17 mouse cellular contexts compared by ENCODE assay signal in the genomic region with DNA sequence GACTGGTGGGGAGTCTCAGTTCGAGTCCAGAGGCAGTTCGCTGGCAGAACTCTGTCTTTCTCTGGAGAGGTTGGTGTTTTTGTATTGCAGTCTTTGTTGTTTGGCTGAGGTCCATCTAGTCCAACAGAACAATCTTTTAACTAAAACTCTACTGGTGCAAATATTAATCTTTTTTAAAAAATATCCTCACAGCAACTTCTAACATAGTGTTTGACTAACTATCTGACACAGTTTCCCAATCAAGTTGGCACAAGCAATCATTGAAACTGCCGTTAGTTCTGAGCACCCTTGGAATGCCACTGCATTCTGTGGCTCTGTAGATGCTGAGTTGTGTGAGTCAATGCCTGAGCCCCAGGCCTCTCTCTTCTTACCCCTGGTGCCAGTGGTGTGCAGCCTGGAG.
"Had no signal": no experiment of that assay in that cellular context is flagged by ENCODE, and none has a peak within 500 bp of the region (broad histone marks: within the 10 kb centered on the region; RNA-seq: fewer than 3 reads in every experiment).

No protein-coding gene starts in this region.

- DNase-seq: lung, adult 2 months; lung, postnatal 14 days; lung, postnatal 36 days; right cerebral cortex, postnatal 14 days; thymus, adult 2 months; thymus, postnatal 25 days; thymus, postnatal 4 days had no signal

- H3K4me1 ChIP-seq: megakaryocyte, embryonic 14.5 days; midbrain, embryonic 13.5 days; midbrain, embryonic 15.5 days; neural tube, embryonic 12.5 days had no signal

- H3K9ac ChIP-seq: lung, embryonic 15.5 days; midbrain, embryonic 13.5 days; midbrain, embryonic 15.5 days; neural tube, embryonic 12.5 days; stomach, embryonic 15.5 days had no signal

- H3K4me3 ChIP-seq: lung, embryonic 15.5 days; megakaryocyte, embryonic 14.5 days; midbrain, embryonic 13.5 days; midbrain, embryonic 15.5 days; neural tube, embryonic 12.5 days; stomach, embryonic 15.5 days had no signal

- ATAC-seq: lung, postnatal 0 days; midbrain, embryonic 13.5 days; midbrain, embryonic 15.5 days had no signal

- H3K27me3 ChIP-seq: lung, embryonic 15.5 days; megakaryocyte, embryonic 14.5 days; midbrain, embryonic 13.5 days; midbrain, embryonic 15.5 days; neural tube, embryonic 12.5 days; stomach, embryonic 15.5 days had no signal

- H3K36me3 ChIP-seq: midbrain, embryonic 15.5 days; stomach, embryonic 15.5 days had no signal

- H3K4me2 ChIP-seq: lung, embryonic 15.5 days; midbrain, embryonic 11.5 days; midbrain, embryonic 13.5 days; midbrain, embryonic 15.5 days; neural tube, embryonic 12.5 days; stomach, embryonic 15.5 days had no signal

- H3K27ac ChIP-seq: lung, embryonic 15.5 days; macrophage; midbrain, embryonic 13.5 days; midbrain, embryonic 15.5 days; neural tube, embryonic 12.5 days; stomach, embryonic 15.5 days; stomach, postnatal 0 days had no signal

- H3K9me3 ChIP-seq: lung, embryonic 15.5 days; megakaryocyte, embryonic 14.5 days; midbrain, embryonic 13.5 days; midbrain, embryonic 15.5 days; neural tube, embryonic 12.5 days; stomach, embryonic 15.5 days had no signal
